Mouse (Mus musculus) liver, adult (tissue): Measurements from ENCODE around the gene Hivep2.

ENCODE experiments used
- GATA4 ChIP-seq: IDR thresholded peaks from 2 replicates; pipeline ENCODE4 v1.6.1; 2014; ENCODE audit warnings: mild to moderate bottlenecking, low read length; ENCODE audit not compliant: insufficient replicate concordance

The Hivep2 gene

DNA sequence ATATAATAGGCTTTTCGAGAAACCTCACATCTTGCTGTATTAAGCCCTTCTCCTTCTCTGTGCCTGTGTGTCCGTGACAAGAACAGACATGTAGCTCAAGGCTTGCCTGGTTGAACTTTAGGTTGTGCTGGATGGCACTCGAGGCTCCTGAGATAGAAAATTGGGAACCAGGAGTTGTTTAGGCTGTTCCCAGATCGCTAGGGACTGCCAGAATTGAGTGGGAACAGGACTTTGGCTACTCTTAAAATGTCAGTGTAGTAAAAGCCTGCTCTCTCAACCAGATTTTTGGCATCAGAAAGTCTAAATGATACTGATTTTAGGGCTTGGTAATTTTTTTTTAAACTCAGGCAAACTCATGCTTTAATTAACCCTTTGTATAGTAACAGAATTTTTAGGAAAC, 101.9 kb downstream of the Hivep2 start:
- TF ChIP-seq GATA4 = no peak

DNA sequence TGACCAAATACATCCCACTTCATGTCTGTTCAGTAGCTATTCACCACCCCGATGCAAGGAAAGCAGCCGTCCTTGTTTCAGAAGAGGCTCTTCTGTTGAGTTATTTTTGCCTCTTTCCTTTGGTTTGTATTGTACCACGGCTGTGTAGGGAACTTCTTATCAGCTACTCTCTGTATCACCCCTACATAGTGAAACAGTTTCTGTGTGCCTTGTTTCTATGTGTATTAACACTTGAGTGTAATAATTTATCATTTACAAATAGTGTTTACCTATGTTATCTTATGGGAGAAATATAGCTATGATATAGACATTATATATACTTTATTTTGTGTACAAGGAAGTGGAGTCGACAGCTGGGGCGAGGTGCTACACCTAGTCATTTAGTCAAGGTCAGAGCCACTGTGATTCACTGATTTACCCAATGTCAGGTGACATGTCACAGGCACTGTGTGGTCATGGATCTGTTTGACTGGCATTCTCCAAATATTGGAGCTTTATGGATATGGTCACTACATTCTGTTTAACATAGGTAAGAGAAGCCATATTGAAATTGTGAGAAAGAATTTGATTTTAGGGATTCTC, 104.7 kb downstream of the Hivep2 start:
- TF ChIP-seq GATA4 = no peak

DNA sequence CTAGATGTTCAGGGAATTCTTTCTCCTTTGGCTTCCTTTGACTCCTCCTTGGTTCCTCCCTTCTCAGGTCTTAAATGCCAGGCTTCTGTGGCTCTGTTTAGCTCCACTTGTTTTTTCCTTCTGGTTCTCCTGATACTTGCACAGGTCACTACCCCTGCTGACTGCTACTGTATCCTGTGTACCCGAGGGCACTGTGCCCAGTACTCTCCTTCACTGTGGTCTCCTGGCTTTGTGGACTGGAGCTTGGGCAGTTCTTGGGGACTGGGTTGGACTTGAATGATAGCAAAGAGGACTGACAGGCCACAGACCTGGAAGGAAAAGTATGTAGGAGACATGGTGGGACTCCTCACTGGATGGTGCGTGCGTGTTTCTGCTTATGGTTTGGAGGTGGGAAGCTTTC, 106.6 kb downstream of the Hivep2 start:
- TF ChIP-seq GATA4 = no peak

DNA sequence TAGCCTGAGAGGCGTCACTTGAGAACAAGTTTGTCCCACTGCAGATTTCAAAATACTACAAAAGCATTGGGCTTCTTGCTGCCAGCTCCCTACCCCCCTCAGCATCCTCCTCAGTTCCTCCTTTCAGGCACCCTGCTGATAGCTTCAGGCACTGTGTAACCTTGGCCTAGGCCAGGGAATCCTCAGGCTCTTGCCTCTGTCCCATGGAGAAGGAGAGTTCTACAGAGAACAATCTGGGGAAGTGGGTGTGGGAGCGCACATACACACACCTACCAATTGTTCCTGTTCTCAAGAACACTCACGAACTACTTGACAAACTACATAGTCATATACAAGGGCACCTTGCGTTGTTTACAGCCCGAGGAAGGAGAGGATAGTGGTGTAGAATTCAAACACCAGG, 109.9 kb downstream of the Hivep2 start:
- no peak for TF ChIP-seq GATA4

DNA sequence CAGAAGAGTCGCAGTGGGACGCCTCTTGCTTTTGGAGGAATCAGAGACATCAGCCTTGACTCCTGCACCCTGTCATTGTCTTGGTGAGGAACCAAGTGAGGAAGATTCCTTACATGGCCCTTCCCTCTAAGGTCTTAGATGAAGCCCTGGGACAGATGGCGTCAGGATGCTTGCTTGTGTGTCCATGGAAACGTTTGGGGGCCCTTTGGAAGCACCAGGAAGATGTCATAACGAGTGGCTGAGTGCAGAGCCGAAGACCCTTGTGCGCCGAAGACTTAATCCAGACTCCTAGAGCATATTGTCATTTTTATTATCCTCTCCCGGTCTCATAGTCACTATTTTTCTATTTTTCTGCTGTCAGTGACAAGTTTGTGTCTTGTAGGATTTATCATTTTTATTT, 111.0 kb downstream of the Hivep2 start:
- TF ChIP-seq GATA4 = no peak

DNA sequence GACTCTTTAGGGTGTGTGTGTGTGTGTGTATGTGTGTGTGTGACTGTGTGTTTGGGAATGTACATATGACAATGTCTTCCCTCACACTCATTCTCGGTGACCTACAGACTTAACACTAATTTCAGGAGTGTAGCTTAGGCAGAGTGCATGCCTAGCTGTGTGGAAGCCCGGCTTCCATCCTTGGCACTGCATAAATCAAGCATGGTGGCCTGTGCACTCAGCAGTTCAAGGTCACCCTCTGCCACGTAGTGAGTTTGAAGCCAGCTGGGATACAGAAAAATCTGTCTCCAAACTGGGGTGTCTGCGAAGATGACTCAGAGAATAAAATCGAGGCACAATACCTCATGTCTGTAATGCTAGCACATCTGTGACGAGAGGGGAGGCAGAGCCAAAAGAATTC, 115.0 kb downstream of the Hivep2 start:
- no peak for TF ChIP-seq GATA4

DNA sequence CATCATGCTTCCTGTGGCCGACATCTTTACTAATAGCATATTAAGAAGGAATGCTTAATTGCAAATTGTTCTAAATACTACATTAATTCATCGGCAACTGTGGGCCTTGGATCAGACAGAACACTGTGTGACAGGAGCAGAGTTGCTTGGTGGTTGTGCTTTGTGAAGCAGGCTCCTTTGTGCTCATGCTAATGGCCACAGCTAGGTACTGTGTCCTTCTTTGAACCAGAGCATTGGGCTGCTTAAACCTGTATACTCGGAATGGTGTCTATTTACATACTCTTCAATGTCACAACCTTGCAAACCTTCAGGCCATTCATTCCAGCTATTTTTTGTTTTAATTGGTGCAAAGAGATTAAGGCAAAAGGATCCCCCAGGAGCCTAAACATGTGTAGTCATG, 115.9 kb downstream of the Hivep2 start:
- no peak for TF ChIP-seq GATA4

DNA sequence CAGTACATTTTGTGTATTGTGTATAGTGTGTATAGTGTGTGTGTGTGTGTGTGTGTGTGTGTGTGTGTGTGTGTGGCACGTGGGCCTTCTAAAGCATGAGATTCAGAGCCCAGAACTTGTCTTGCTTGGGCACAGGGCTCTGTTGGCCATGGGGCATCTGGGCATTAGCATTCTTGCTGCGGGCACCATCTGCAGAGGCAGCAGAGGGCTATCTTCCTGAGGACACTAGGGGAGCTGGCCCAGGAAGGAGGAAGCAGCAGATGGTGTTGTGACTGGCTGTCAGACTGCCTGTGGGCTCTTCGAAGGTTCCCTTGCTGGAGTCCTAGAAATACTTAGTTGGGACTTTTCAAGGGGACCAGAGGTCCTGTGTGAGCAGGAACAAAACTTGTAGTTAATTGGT, 116.4 kb downstream of the Hivep2 start:
- no peak for TF ChIP-seq GATA4

DNA sequence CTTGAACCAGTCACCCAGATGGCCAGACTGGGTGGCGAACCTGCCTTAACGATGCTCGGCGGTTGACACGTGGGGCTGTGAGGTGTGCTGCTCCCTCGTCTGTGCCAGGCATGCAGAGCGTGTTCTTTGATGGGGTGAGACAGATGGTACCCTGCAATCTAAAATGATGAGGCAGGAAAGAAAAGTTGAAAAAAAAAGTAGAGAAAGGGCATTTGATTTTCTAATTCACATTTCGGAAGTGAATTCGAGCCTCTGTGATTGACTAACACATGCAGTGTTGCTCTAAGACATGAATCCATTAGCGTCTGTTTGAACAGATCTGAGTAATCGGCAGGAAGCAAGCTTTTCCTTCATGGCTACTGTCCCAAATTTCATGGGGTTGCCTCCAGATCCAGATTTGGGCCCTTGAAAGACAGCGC, 119.4 kb downstream of the Hivep2 start:
- peak; percentile 45; the same call in 1 of the 2 replicates for TF ChIP-seq GATA4

DNA sequence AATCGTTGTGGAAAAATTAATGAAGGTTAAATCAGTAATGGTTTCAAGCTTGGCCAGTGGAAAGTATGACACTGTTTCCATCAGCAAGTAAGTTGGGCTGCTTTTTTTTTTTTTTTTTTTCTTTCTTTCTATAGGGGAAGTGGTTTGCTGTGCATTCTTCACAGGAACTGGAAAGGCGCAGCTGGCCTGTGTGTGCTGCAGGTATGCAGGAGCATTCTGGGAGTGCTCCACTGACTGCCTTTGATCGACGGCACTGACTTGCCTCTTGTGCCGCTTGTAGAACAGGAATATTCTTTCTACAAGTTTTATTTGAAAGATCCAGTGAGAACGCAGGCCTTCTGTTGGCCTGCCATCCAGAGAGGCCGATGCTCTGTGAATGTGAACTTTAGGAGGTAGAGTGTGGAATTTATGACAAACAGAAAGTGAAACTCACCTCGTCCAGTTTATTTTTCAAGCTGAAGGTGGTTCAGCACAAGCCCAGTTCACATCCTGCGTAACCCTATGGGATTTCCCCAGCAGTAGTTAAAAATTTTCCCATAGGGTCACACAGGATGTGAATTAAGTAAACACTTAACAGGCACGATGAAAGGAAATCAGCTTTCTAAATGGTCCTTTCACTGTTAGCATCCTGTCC, 120.1 kb downstream of the Hivep2 start:
- no peak for TF ChIP-seq GATA4

DNA sequence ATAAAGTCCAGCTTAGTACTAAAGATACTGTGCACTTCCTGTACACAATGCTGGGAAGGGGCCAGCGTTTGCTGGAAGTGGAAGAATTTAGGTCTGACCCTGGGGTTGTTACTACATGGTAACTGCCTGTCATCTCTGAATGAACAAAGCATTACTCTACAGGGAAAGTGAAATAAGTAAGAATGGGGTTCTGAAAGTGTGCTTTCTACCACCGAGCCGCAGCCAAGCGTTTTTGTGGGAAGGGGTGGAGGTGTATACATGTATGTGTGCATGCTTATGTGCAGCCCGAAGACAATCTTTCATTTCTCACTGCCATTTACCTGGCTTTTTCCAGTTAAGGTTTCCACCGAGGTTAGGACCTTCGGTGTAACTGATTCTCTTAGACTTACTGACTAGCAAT, 121.4 kb downstream of the Hivep2 start:
- TF ChIP-seq GATA4 = no peak

DNA sequence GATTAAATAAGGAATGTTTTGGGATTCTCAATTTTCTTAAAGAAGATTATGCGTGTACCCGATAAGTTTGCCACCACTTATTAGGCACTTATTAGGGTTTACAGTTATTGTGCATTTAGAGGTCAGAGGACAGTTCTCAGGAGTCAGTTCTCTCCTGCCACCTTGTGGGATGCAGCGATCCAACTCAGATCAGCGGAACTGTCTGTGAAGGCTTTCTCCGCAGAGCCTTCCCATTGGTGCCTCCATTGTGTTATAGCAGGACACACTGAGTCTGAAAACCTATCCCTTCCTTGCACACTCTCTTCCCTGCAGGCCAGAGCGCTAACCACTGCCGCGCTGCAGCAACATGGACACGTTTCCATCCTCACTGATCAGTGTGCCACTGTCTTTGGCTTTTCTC, 123.6 kb downstream of the Hivep2 start:
- TF ChIP-seq GATA4 = no peak

DNA sequence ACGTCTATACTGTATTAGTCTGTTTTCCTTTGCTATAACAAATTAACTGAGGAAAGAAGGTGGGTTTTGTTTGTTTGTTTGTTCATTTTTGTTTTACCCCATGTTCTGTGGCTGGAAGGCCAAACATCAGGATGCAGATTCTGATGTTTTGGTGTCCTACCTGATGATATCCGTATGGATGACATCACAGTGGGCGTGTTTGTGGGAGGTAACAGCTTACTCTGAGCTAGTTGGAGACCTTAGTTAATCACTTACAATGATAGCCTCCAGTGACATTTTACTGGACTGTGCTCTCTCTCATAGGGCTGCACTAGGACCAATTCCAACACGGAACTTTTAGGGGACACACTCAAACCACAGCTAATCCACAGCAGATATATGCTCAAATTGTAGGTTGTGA, 128.2 kb downstream of the Hivep2 start:
- TF ChIP-seq GATA4 = no peak

DNA sequence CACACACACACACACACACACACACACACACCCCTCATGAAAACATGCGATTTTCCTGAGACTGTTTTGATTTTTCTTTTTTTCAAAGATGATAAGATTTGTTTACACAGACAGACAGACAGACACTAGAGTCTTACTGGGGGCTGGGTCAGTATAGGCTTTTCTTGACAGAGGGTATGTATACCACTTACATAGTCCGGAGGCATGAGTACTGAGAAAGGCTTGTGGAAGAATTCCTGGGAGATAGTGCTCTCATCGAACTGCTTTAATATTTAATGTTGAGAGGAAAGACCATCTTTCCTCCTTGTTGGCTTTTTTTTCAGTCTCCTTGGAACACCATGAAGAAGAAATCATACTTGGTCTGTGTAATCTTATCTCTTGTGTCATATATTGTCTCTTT, 130.2 kb downstream of the Hivep2 start:
- TF ChIP-seq GATA4 = no peak

DNA sequence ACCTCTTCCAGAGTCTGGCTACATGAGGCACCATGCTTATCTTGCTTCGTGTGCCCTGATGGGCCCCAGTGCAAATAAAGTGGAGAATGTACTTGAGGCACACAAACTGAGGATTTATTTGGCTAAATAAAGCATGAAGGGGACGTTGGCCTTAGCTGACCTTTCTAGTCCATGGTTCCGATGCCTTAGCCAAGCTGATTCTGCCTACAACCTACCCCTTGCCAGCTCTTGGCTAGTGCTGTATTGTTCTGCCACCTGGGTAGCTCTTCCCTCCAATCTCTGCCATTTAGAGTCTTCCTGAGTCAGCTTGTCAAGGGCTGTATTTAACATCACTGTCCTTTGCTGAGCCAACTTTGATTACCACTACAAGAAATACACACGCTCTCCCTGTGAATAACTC, 133.3 kb downstream of the Hivep2 start:
- TF ChIP-seq GATA4 = no peak

DNA sequence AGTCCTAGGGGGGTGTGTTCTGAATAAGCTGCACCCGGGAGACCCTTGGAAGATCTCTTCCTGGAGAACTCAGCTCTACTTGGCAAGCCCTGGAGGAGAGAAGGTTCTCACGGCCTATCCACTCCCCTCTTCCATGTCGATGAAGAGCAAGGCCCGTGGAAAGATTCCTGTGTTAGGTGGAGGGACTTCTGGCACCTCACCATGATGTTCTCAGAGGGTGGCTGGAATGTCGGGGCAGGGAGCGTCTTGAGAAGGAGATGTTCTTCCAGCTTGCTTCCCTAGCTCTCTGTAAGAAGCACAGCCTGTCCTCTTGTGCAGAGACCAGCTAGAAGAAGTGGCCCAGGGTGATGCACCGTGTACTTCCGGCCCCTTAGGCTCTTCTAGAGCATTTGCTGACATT, 134.2 kb downstream of the Hivep2 start:
- no peak for TF ChIP-seq GATA4

DNA sequence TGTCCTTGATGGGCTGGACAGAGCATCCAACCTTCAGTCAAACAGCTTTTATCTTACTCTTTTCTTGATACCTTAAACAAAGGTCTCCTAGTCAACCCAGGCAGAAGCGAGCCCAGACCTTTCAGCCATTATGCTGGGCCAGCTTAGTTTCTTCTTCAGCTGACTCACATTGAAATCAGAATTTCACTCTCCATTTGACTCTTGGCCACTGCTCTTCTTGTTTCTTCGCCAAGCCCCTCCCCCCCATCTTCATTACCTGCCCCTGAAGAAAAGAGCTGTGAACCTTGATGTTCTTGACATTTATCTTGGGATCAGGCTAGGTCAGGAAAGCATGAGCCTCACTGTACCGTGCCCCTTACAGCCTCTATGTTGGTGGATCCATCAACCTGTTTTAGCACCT, 135.0 kb downstream of the Hivep2 start:
- no peak for TF ChIP-seq GATA4
